In genomic region chr9:16028394-16028911, GRCm38 (mm10) we compare ENCODE assay signal across 8 mouse cellular contexts.
DNase-seq lines count a peak whose midpoint lies in the region; ATAC-seq lines count a peak whose summit lies in the region.

No protein-coding gene starts in this region.

- H3K4me2 ChIP-seq in forebrain, embryonic 14.5 days (ENCODE audit: low read length): no peak overlapping the region
- no peak overlapping the region for H3K4me2 ChIP-seq in forebrain, embryonic 13.5 days

- H3K4me3 ChIP-seq in forebrain, embryonic 14.5 days (ENCODE audit: low read depth, low read length): no peak overlapping the region
- no peak overlapping the region for H3K4me3 ChIP-seq in forebrain, embryonic 13.5 days
- no peak overlapping the region for H3K4me3 ChIP-seq in limb, embryonic 10.5 days

- H3K27me3 ChIP-seq in forebrain, embryonic 14.5 days (replicated peaks; ENCODE audit: control insufficient read depth, insufficient read depth, low read length): no peaks in the 10 kb centered on the region
- H3K27me3 ChIP-seq in forebrain, embryonic 13.5 days: no peaks in the 10 kb centered on the region
- H3K27me3 ChIP-seq in limb, embryonic 10.5 days (ENCODE audit: low read depth, poor library complexity, severe bottlenecking): no peaks in the 10 kb centered on the region

- DNase-seq in forebrain, embryonic 14.5 days (ENCODE audit: low spot score): peak; percentile 35
- DNase-seq in brain, adult 2 months (ENCODE audit: low read depth, low spot score): peak; percentile 72
- peak; percentile 18 to 21 for DNase-seq in gastrocnemius, postnatal 36 days
- no peak for DNase-seq in limb, embryonic 10.5 days (ENCODE audit: low spot score)
- DNase-seq in spleen, postnatal 4 days (ENCODE audit: low spot score in 2 of 2): no peak
- no peak for DNase-seq in adrenal gland, postnatal 25 days
- no peak for DNase-seq in testis, postnatal 14 days (ENCODE audit: low spot score)

- intact Hi-C loops in gastrocnemius, postnatal 36 days (cut with DNase I): no loop called here

- H3K36me3 ChIP-seq in forebrain, embryonic 14.5 days (ENCODE audit: control insufficient read depth, insufficient read depth, low read length): no peaks in the 10 kb centered on the region
- H3K36me3 ChIP-seq in forebrain, embryonic 13.5 days (ENCODE audit: poor library complexity, severe bottlenecking): no peaks in the 10 kb centered on the region
- no peaks in the 10 kb centered on the region for H3K36me3 ChIP-seq in limb, embryonic 10.5 days

- WGBS in forebrain, embryonic 14.5 days: 36% methylated on average over 4 of the region's 4 CpGs
- WGBS in forebrain, embryonic 13.5 days: 34% methylated on average over 4 of the region's 4 CpGs
- 63% methylated on average over 4 of the region's 4 CpGs for WGBS in limb, embryonic 10.5 days

- peak; percentile 47; the same call in 1 of the 2 replicates for ATAC-seq in forebrain, embryonic 14.5 days
- ATAC-seq in forebrain, embryonic 13.5 days: no peak

- peaks cover 15% of the 10 kb centered on the region for H3K4me1 ChIP-seq in forebrain, embryonic 14.5 days (ENCODE audit: control insufficient read depth, insufficient read depth, low read length)
- H3K4me1 ChIP-seq in forebrain, embryonic 13.5 days: peaks cover 19% of the 10 kb centered on the region; the same call in 1 of the 2 replicates
- peaks cover 24% of the 10 kb centered on the region for H3K4me1 ChIP-seq in limb, embryonic 10.5 days

- no peak overlapping the region for H3K9ac ChIP-seq in forebrain, embryonic 14.5 days (ENCODE audit: low read length)
- no peak overlapping the region for H3K9ac ChIP-seq in forebrain, embryonic 13.5 days

- no peaks in the 10 kb centered on the region for H3K9me3 ChIP-seq in forebrain, embryonic 14.5 days (replicated peaks; ENCODE audit: control insufficient read depth, low read length)
- H3K9me3 ChIP-seq in forebrain, embryonic 13.5 days (replicated peaks): no peaks in the 10 kb centered on the region
- H3K9me3 ChIP-seq in limb, embryonic 10.5 days (replicated peaks): no peaks in the 10 kb centered on the region

- 0 out of 2 replicates have a peak overlapping the region, but pooled peaks have one; percentile 50 for H3K27ac ChIP-seq in forebrain, embryonic 14.5 days (ENCODE audit: low read depth, low read length)
- H3K27ac ChIP-seq in forebrain, embryonic 13.5 days: no peak overlapping the region
- peak overlapping the region; percentile 53; the same call in 1 of the 2 replicates for H3K27ac ChIP-seq in limb, embryonic 10.5 days

Comparison
In these comparisons a context has a peak if more than half of its experiments do, and no peak if none do; other contexts are left out.
1. DNase-seq: peak in forebrain, embryonic 14.5 days (single experiment), brain, adult 2 months (single experiment) and gastrocnemius, postnatal 36 days (2 of 2); none in limb, embryonic 10.5 days (single experiment), spleen, postnatal 4 days (0 of 2), adrenal gland, postnatal 25 days (single experiment) and testis, postnatal 14 days (single experiment).